Mouse (Mus musculus) forebrain, embryonic 11.5 days (tissue): Measurements from ENCODE around the gene Nol3. TPM values are rescaled to one million over a fixed set of nuclear protein-coding genes. Genes with fewer than 3 reads are reported as not detected.

Experiments used
- ATAC-seq: fragments of 200-750 bp; cut with Nextera tagmentation; replicated peaks from 2 replicates; pipeline ENCODE4 v1.8.0; 2017; ENCODE audit warnings: moderate TSS enrichment; ENCODE audit not compliant: low FRiP score
- DNase-seq: peaks from one replicate; pipeline ENCODE4 v3.0.0-alpha.2; 2017; ENCODE audit warnings: low spot score
- H3K27ac ChIP-seq: fragments of 300-500 bp; sonication (generic); 2 replicates; pipeline ENCODE4 v1.5.1; 2014; ENCODE audit warnings: low read depth, low read length
- H3K27me3 ChIP-seq: fragments of 300-500 bp; sonication (generic); 2 replicates; pipeline ENCODE4 v1.6.1; 2014; ENCODE audit warnings: mild to moderate bottlenecking, low read length, mixed read lengths; ENCODE audit not compliant: control insufficient read depth, insufficient read depth
- H3K36me3 ChIP-seq: fragments of 300-500 bp; sonication (generic); 2 replicates; pipeline ENCODE4 v1.6.1; 2014; ENCODE audit warnings: mild to moderate bottlenecking, low read length, moderate library complexity, mixed read lengths; ENCODE audit not compliant: control insufficient read depth, insufficient read depth
- H3K4me1 ChIP-seq: fragments of 300-500 bp; sonication (generic); replicated peaks from 2 replicates; pipeline ENCODE4 v1.6.1; 2014; ENCODE audit warnings: low read length, mixed read lengths; ENCODE audit not compliant: control insufficient read depth, insufficient read depth
- H3K4me2 ChIP-seq: fragments of 300-500 bp; sonication (generic); 2 replicates; pipeline ENCODE4 v1.6.1; 2014; ENCODE audit warnings: low read depth, mild to moderate bottlenecking, low read length, moderate library complexity, mixed read lengths; ENCODE audit not compliant: severe bottlenecking
- H3K4me3 ChIP-seq: fragments of 300-500 bp; sonication (generic); 2 replicates; pipeline ENCODE4 v1.5.1; 2014; ENCODE audit warnings: low read depth, low read length
- H3K9ac ChIP-seq: fragments of 300-500 bp; sonication (generic); 2 replicates; pipeline ENCODE4 v1.6.1; 2014; ENCODE audit warnings: low read length
- H3K9me3 ChIP-seq: fragments of 300-500 bp; sonication (generic); 2 replicates; pipeline ENCODE4 v1.6.1; 2016; ENCODE audit warnings: low read length, mixed read lengths; ENCODE audit not compliant: control insufficient read depth
- WGBS: fragments of 180-500 bp; shearing (Covaris S2); extraction: QIAGEN DNeasy Blood & Tissue Kit; methylation state at CpG from one replicate; pipeline ENCODE4 v1.1.7; 2014; 5-methylcytosine and 5-hydroxymethylcytosine counted together
- polyA plus RNA-seq: library from polyadenylated mRNA; unstranded; fragments of >200 nt; fragmentation: Nextera tagmentation; extraction: Ambion mirVana; gene quantifications from 2 replicates; pipeline ENCODE4 v1.2.1, GENCODE M21; 2014

Nol3 gene
- polyA plus RNA-seq, 1 experiment from 2014 or later: 1.6 TPM

DNA sequence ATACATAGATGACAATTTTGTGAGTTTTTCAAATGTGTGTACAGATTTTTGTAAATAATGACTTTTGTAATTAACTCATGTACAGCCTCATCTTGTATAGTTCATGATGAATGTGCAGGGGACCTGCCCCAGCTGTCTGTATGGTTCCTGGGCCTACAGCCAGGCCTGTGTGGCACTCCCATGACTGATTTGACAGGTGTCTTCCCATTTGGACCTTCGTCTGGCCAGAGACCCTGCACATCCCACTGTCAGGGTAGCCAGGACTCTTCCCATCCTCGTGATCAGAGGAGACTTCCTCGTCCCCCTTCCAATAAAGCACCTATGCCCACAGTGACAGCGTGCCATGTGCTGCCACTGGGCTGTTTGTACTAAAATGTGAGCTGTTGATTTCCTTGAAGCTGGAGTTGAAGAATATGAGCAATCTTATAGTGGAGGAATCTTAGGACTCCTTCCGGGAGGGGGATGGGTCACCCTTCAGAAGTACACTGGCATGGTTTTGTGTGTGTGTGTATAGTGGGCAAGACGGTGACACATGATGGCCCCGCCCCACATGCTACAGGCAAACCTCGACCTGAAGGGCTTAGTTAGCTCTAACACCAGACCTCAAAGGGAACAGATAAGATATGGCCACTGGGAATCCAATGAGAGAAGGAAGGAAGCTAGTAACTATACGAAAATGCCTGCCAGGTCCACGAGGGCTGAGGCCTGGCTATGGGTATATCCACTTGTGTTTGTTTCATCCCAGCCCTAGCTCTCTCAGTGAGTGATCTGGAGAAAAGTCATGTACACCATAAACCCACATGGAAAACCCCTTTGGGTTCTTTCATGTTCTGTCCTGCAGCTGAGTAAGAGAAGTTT, 23.0 kb upstream of the Nol3 start:
- peaks cover 16% of the 10 kb centered on the region for H3K27me3 ChIP-seq
- H3K36me3 ChIP-seq: no peaks in the 10 kb centered on the region; the same call in 1 of the 2 replicates
- DNase-seq (no peak), ATAC-seq (no peak)
- H3K9me3 ChIP-seq: no peaks in the 10 kb centered on the region
- 91% methylated on average over 10 of the region's 10 CpGs for WGBS
- no peak overlapping the region for H3K4me2 ChIP-seq
- H3K27ac ChIP-seq: no peak overlapping the region
- no peak overlapping the region for H3K4me3 ChIP-seq
- H3K4me1 ChIP-seq: peaks cover 5% of the 10 kb centered on the region
- no peak overlapping the region for H3K9ac ChIP-seq

DNA sequence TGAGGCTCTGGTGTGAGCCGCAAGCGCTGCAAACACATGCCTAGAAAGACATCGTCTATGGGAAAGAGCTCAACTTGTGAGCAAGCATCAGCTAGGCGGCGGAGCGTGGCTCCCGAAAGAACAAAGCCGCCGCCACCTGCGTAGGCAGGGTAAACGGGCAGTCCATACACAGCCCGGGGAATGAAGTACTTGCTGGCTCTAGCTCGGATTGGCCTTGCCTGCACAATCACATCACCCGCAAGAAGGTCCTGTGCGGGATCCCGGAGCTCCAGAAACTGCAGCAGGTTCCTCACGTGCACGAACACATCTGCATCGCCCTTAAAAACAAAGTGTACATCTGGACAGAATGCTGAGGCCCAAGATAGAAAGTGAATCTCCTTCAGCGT, 22.2 kb upstream of the Nol3 start:
- Histone ChIP-seq H3K4me1 (peaks cover 6% of the 10 kb centered on the region), H3K27me3 (peaks cover 25% of the 10 kb centered on the region), H3K4me2 (peak overlapping the region; percentile 100; the same call in 1 of the 2 replicates), H3K9me3 (no peaks in the 10 kb centered on the region), H3K36me3 (no peaks in the 10 kb centered on the region; the same call in 1 of the 2 replicates), H3K27ac (no peak overlapping the region; the same call in 1 of the 2 replicates), H3K4me3 (peak overlapping the region; percentile 51; the same call in 1 of the 2 replicates), H3K9ac (peak overlapping the region; percentile 12; the same call in 1 of the 2 replicates)
- peak; percentile 60 for DNase-seq
- ATAC-seq: peak; percentile 51
- WGBS: 30% methylated on average over 20 of the region's 20 CpGs

DNA sequence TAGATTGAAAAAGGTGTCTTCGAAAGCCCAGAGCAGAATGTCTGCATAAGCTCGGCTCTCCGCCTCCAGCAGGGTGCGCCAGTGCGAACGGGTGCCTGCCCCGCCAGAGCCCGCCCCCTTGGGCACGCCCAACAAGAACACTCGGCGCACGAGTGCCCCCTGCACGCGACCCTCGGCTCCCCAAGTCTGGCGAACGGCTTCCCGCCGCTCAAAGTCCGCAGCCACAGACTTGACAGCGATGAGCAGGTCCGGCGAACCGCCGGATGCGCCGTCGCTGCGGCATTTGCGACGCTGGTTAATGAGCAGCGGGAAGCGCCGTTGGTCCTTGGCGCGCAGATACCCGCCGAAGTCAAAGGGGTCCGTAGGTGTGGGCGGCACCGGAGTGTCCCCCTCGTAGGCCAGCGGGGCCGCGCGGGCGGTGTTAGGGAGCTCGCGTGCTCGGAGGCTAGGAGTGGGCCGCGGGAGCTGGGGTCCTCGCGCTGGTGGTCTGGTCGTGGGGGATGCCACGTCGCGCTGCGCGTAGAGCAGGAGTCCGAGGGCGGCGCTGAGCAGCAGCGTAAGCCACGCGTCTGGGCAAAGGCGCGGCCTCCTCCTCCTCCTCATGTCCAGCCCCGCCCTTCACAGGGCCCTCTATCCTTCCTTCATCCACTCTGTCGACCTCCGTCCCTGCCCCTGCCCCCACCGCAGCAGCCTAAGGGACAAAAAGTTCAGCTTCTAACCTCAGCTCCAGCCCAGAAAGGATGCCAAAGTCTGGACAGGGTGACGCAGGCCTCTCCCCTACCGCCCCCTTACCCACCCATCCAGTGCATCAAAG, 21.6 kb upstream of the Nol3 start:
- H3K4me3 ChIP-seq: peak overlapping the region; percentile 51
- no peak overlapping the region for H3K27ac ChIP-seq
- DNase-seq: peak; percentile 95
- H3K4me2 ChIP-seq: peak overlapping the region; percentile 100
- H3K27me3 ChIP-seq: peaks cover 31% of the 10 kb centered on the region
- H3K9me3 ChIP-seq: no peaks in the 10 kb centered on the region
- peak overlapping the region; percentile 71 for H3K9ac ChIP-seq
- no peaks in the 10 kb centered on the region; the same call in 1 of the 2 replicates for H3K36me3 ChIP-seq
- WGBS: under 1% methylated on average over 74 of the region's 74 CpGs
- H3K4me1 ChIP-seq: peaks cover 10% of the 10 kb centered on the region
- peak; percentile 85 for ATAC-seq

DNA sequence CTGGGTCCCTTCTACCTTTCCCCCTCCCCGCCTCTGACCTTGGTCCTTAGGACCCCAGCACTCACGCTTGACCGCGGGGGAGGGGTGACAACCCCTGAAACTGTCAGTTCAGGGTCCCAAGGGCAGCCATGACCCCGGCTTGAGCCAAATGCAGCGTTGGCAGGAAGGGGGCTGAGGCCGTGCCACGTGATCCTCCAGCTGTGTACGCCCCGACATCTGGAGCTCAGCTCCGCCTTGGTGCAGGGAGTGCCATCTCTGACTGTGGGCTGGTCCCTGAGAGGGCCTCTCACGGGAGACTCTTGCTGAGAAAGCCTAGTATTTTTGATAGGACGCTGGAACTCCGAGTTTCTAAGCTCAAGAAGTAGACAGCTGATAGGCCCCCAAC, 21.0 kb upstream of the Nol3 start, which contains the start of gene B3gnt9:
B3gnt9 (minus strand) TSS at position 188 of the 385 bp plus-strand sequence.
- ATAC-seq: peak; percentile 24
- WGBS: 1% methylated on average over 14 of the region's 14 CpGs
- peak within 1 kb of the TSS; percentile 71 for H3K9ac ChIP-seq
- no peaks in the 10 kb centered on the region; the same call in 1 of the 2 replicates for H3K36me3 ChIP-seq
- peak within 1 kb of the TSS; percentile 51 for H3K4me3 ChIP-seq
- peak; percentile 70 for DNase-seq
- no peaks in the 10 kb centered on the region for H3K9me3 ChIP-seq
- no peak within 1 kb of the TSS for H3K27ac ChIP-seq
- H3K4me2 ChIP-seq: peak within 1 kb of the TSS; percentile 100
- peaks cover 36% of the 10 kb centered on the region for H3K27me3 ChIP-seq
- peaks cover 13% of the 10 kb centered on the region for H3K4me1 ChIP-seq

DNA sequence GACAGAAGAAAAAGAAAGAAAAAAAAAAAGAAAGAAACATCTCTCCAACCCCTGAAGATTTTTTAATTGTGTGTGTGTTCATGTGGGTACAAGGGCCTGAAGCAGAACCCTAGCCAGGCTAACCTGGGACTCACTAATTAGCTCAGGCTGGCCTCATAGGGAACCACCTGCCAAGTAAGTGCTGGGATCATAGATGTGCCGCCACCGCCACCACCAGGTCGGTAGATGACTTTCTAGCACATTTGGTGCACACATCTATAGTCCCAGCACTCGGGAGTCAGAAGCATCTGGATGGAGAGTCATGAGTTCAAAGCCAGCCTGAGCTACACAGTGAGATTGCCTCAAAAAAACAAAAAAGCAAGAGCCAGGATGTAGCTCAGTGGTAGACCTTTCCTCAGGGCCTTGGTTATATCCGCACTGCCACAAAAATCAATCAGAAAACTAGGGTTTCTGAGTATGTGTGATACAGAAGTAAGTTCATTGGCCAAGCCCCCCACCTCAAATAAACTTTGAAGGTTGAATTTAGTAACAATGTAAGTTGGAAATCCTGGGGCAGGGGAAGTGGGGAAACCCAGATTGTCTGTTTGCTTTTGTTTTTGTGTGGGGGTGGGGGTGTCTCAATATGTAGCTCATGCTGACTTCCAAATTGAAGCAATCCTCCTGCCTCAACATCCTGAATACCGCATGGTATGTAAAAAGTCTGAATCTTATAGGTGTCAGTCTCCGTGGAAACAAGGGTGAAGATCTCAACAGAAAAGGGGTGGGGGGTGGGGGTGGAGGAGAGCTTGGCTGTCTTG, 18.4 kb upstream of the Nol3 start:
- H3K27me3 ChIP-seq: peaks cover 51% of the 10 kb centered on the region
- H3K4me2 ChIP-seq: no peak overlapping the region
- DNase-seq: no peak
- H3K36me3 ChIP-seq: no peaks in the 10 kb centered on the region
- no peak overlapping the region for H3K9ac ChIP-seq
- H3K4me1 ChIP-seq: peaks cover 14% of the 10 kb centered on the region
- ATAC-seq: no peak
- WGBS: 70% methylated on average over 7 of the region's 7 CpGs
- no peaks in the 10 kb centered on the region for H3K9me3 ChIP-seq
- no peak overlapping the region for H3K27ac ChIP-seq
- no peak overlapping the region for H3K4me3 ChIP-seq

DNA sequence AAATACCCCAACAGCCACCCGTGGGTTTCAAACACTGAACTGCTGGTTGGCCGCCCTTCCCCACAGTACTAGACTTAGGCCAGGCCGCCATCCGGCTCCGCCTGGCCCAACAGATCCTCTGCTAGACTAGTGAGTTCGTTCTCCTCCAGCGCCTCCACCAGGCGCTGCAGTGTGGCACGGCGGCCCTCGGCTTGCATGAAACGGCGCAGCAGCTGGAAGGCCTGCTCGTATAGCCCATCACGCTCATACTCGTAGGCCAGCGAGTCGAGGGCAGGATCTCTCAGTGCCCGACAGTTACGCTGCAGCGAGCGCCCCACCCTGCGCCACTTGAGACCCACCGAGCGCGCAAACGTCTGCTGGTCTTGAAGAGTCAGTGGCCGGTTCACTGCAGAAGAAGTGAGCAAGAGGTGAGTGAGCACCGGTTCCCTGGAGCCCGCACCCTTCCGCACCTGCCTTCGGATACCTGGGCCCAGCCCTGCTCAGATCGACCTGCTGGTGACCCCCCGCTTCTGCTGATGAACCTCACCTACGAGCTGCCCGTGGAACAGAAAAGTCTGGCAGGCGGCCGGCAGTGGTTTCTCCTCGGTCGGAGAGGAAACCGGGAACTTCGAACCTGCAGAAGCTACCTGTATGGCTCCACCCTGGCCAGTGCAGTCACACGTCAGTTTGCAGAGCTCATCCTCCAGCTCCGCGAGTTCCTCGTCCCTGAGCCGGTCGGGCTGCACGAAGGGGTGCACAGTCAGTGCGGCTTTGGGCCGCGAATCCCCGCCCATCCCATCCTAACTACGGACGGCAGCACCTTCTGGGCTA, 16.8 kb upstream of the Nol3 start:
- 2% methylated on average over 55 of the region's 55 CpGs for WGBS
- peak; percentile 74 for DNase-seq
- H3K4me1 ChIP-seq: peaks cover 17% of the 10 kb centered on the region
- no peaks in the 10 kb centered on the region for H3K9me3 ChIP-seq
- H3K9ac ChIP-seq: peak overlapping the region; percentile 35
- no peaks in the 10 kb centered on the region for H3K36me3 ChIP-seq
- H3K27me3 ChIP-seq: peaks cover 60% of the 10 kb centered on the region
- no peak overlapping the region for H3K27ac ChIP-seq
- peak overlapping the region; percentile 34 for H3K4me3 ChIP-seq
- peak overlapping the region; percentile 78 for H3K4me2 ChIP-seq
- peak; percentile 46 for ATAC-seq

DNA sequence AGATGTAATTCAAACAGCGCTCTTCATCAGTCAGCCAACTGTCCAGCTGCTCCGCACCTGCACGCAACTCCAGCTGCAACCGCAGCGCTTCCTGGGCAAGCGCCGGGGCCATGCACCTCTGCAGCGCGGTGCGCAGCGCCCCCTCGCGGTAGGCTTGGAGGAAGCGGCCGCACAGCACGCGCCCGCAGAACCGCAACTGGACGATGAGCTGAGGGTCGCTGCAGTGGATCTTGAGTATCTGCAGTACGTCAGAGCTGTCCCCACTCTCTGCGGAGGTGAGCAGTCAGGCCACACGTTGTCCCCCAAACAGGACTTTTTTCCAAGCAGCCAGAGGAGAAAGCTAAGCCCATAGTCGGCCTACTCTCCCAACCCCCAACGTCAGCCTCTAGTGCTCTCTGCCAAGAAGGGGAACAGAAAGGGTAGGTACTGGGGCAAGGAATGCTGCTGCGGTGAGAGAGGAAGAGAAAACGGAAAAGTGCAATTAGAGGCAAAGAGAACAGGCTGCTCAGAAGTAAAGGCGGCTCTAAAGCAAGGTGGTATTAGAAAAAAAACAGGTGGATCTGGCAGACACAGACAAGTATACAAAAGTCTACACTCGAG, 16.1 kb upstream of the Nol3 start:
- peak; percentile 90 for DNase-seq
- Histone ChIP-seq H3K4me1 (peaks cover 17% of the 10 kb centered on the region), H3K27ac (no peak overlapping the region), H3K27me3 (peaks cover 65% of the 10 kb centered on the region), H3K4me2 (peak overlapping the region; percentile 78), H3K9ac (peak overlapping the region; percentile 35), H3K4me3 (peak overlapping the region; percentile 34), H3K36me3 (no peaks in the 10 kb centered on the region), H3K9me3 (no peaks in the 10 kb centered on the region)
- peak; percentile 63 for ATAC-seq
- 3% methylated on average over 30 of the region's 30 CpGs for WGBS
